Comparison of ENCODE assay signal across 21 mouse cellular contexts in the genomic region with DNA sequence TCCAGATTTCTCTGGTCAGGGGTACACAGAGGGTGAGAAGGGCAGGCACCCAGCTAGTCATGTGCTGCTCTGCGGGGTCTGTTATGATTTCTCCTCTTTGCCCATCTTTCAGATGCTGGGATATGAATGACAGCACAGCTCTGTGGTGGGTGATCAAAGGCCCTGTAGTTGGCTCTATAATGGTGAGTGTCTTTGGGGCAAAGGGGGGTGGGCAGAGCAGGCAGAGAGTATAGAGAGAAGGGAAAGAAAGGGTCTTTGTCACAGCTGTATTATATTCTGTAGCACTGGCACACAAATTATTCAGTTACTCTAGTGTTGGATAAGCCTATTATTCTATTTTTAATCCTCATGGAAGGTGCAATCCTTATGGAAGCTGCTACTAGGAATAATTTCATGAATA.
"Had no signal": no experiment of that assay in that cellular context is flagged by ENCODE, and none has a peak within 500 bp of the region (broad histone marks: within the 10 kb centered on the region; RNA-seq: fewer than 3 reads in every experiment).

No protein-coding gene starts in this region.

- H3K4me2 ChIP-seq: limb, embryonic 13.5 days; liver, embryonic 12.5 days; liver, embryonic 15.5 days; lung, embryonic 15.5 days; neural tube, embryonic 12.5 days; neural tube, embryonic 15.5 days; stomach, embryonic 15.5 days had no signal

- H3K4me3 ChIP-seq: limb, embryonic 10.5 days; limb, embryonic 13.5 days; liver, embryonic 12.5 days; liver, embryonic 15.5 days; lung, embryonic 15.5 days; megakaryocyte, embryonic 14.5 days; neural tube, embryonic 12.5 days; neural tube, embryonic 15.5 days; stomach, embryonic 15.5 days had no signal

- H3K9me3 ChIP-seq: limb, embryonic 10.5 days; limb, embryonic 13.5 days; liver, embryonic 12.5 days; liver, embryonic 15.5 days; lung, embryonic 15.5 days; megakaryocyte, embryonic 14.5 days; neural tube, embryonic 12.5 days; neural tube, embryonic 15.5 days; stomach, embryonic 15.5 days had no signal

- H3K36me3 ChIP-seq: limb, embryonic 10.5 days; limb, embryonic 13.5 days; liver, embryonic 12.5 days; liver, embryonic 15.5 days; lung, embryonic 15.5 days; stomach, embryonic 15.5 days had no signal

- H3K27ac ChIP-seq: kidney, postnatal 0 days; limb, embryonic 10.5 days; limb, embryonic 13.5 days; liver, embryonic 12.5 days; liver, embryonic 15.5 days; lung, embryonic 15.5 days; neural tube, embryonic 12.5 days; neural tube, embryonic 15.5 days; stomach, embryonic 15.5 days had no signal

- ATAC-seq: intestine, postnatal 0 days; liver, embryonic 12.5 days had no signal

- DNase-seq: kidney, adult 2 months; kidney, postnatal 25 days; liver; lung, adult 18-20 months; lung, postnatal 10 days; lung, postnatal 36 days; right cerebral cortex, adult 18-20 months; right cerebral cortex, postnatal 14 days; spleen, adult 18-20 months; thymus, postnatal 25 days had no signal

- H3K9ac ChIP-seq: limb, embryonic 13.5 days; liver, embryonic 12.5 days; liver, embryonic 15.5 days; lung, embryonic 15.5 days; neural tube, embryonic 12.5 days; neural tube, embryonic 15.5 days; stomach, embryonic 15.5 days had no signal

- H3K4me1 ChIP-seq: limb, embryonic 13.5 days; liver, embryonic 12.5 days; liver, embryonic 15.5 days; lung, embryonic 15.5 days; megakaryocyte, embryonic 14.5 days had no signal

- H3K27me3 ChIP-seq: limb, embryonic 13.5 days; liver, embryonic 12.5 days; liver, embryonic 15.5 days; lung, embryonic 15.5 days; neural tube, embryonic 12.5 days; neural tube, embryonic 15.5 days; stomach, embryonic 15.5 days had no signal
